Mouse (Mus musculus): Measurements from ENCODE around the gene Slc35f2. TPM values are rescaled to one million over a fixed set of nuclear protein-coding genes. Genes with fewer than 3 reads are reported as not detected.

Gene Slc35f2
- total RNA-seq, 2 experiments from 2014 or later, result not detected

GRCm38 (mm10) chr9:53794490-53794889 is 23.2 kb downstream of the Slc35f2 start:
- Histone ChIP-seq H3K4me3 (no peak overlapping the region), H3K27ac (no peak overlapping the region)
- TF ChIP-seq CTCF (IDR thresholded peaks at IDR 0.05), result no peak
- no peak for DNase-seq
- intact Hi-C loops (cut with DNase I), result no loop called here

DNA sequence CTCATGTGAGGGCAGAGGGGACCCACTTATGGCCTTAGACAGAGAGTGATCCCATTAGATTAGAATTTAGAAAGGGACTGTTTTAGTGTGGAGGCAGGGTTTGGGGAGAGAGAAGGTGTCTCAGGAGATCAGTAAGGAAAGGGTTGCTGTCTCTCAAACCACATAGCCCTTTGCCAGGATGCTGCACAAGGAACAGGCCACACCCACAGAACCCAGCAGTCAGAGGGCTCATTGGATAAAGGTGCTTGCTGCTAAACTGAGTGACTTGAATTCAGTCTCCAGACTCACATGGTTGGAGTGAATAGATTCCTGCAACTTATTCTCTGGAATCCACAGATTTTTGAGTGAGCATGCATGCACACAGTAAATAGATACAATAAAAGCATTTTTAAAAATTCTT is 24.0 kb downstream of the Slc35f2 start:
- Histone ChIP-seq H3K4me3 (no peak overlapping the region), H3K27ac (no peak overlapping the region)
- TF ChIP-seq CTCF (IDR thresholded peaks at IDR 0.05), result no peak
- intact Hi-C loops (cut with DNase I), result no loop called here
- no peak for DNase-seq

- intact Hi-C loops (cut with DNase I), result no loop called here
- H3K27ac ChIP-seq, result no peak overlapping the region
- no peak for TF ChIP-seq CTCF (IDR thresholded peaks at IDR 0.05)
- DNase-seq, result no peak
- H3K4me3 ChIP-seq, result no peak overlapping the region
Measured at GRCm38 (mm10) chr9:53796386-53796785, 25.0 kb downstream of the Slc35f2 start.

- TF ChIP-seq CTCF (IDR thresholded peaks at IDR 0.05), result no peak
- intact Hi-C loops (cut with DNase I), result no loop called here
- DNase-seq, result no peak
- Histone ChIP-seq H3K27ac (no peak overlapping the region), H3K4me3 (no peak overlapping the region)
Measured at GRCm38 (mm10) chr9:53797141-53797540, 25.8 kb downstream of the Slc35f2 start.

DNA sequence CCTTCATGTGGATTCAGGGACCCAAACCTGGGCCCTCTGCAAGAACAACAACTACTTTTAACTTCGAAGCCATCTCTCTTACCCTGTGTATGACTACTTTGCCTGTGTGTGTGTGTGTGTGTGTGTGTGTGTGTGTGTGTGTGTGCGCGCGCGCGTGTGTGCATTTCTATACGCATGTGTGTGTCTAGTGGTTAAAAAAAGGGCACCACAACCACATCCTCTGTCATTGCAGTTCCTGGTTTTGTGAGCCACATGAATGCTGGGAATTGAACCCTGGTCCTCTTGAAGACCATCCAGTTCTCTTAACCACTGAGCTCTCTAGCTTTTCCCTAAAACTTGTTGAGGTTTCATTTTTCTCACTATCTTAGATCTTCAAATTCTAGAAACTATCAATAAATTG is 31.6 kb downstream of the Slc35f2 start:
- no peak for DNase-seq
- TF ChIP-seq CTCF (IDR thresholded peaks at IDR 0.05), result no peak
- Histone ChIP-seq H3K4me3 (no peak overlapping the region), H3K27ac (no peak overlapping the region)
- intact Hi-C loops (cut with DNase I), result no loop called here

- intact Hi-C loops (cut with DNase I), result no loop called here
- no peak overlapping the region for H3K27ac ChIP-seq
- no peak for DNase-seq
- TF ChIP-seq CTCF (IDR thresholded peaks at IDR 0.05), result no peak
- no peak overlapping the region for H3K4me3 ChIP-seq
Measured at GRCm38 (mm10) chr9:53806496-53807086, 35.3 kb downstream of the Slc35f2 start.

- no peak overlapping the region for H3K27ac ChIP-seq
- DNase-seq, result no peak
- no peak overlapping the region for H3K4me3 ChIP-seq
- no peak for TF ChIP-seq CTCF (IDR thresholded peaks at IDR 0.05)
- intact Hi-C loops (cut with DNase I), result no loop called here
Measured at GRCm38 (mm10) chr9:53813418-53813817, 42.1 kb downstream of the Slc35f2 start.

DNA sequence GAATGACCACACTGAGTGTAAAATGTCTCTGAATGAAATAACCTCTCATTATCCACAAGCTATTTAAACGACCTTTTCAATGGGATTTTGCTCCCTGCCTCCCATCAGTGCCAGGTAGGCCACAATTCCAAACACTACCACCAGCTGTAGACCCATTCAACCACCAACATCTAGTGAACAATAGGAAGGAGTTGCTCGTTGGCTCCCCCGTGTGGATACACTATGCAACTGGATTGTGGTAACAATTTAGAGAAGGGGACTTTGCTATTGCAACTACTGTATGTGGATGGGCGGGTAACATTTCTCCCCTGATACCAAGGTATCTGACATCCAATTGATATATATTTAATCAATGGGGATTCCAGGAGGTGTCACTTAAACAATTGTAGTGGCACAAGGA is 47.4 kb downstream of the Slc35f2 start:
- peak; percentile 36 for DNase-seq
- TF ChIP-seq CTCF (IDR thresholded peaks at IDR 0.05), result peak; percentile 72
- intact Hi-C loops (cut with DNase I), result no loop called here
- Histone ChIP-seq H3K27ac (no peak overlapping the region), H3K4me3 (no peak overlapping the region)

DNA sequence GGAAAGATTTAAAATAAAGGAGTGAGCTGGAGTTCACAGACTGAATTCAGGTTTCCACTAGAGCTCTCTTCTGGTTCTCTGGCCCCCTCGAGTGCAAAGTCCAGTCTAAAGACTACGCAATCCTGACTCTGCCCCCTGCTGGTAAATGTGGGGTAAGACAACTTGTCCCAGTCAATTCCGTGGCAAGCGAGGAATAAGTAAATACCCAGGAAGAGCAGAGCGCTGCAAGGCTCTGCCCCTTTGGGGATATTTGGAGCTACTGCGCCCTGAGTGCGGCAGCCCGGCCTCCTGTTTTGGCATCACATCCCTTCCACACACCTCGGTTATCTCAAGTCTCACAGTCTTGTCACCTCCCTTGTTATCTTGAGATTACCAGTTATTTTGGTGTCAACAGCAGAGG is 54.0 kb downstream of the Slc35f2 start:
- peak; percentile 66 for TF ChIP-seq CTCF (IDR thresholded peaks at IDR 0.05)
- no peak overlapping the region for H3K27ac ChIP-seq
- intact Hi-C loops (cut with DNase I), result no loop called here
- DNase-seq, result no peak
- no peak overlapping the region for H3K4me3 ChIP-seq

GRCm38 (mm10) chr9:53829081-53829865 is 57.9 kb downstream of the Slc35f2 start:
- peak; percentile 58 for TF ChIP-seq CTCF (IDR thresholded peaks at IDR 0.05)
- no peak for DNase-seq
- Histone ChIP-seq H3K4me3 (peak overlapping the region; percentile 72), H3K27ac (peak overlapping the region; percentile 31; the same call in 1 of the 2 replicates)
- intact Hi-C loops (cut with DNase I), result loop anchor here (1.0 kb wide), 1 partner anchor 158 kb away; no protein-coding TSS in a partner anchor

- intact Hi-C loops (cut with DNase I), result loop anchor here (1.0 kb wide), 1 partner anchor 157 kb away; no protein-coding TSS in a partner anchor
- H3K4me3 ChIP-seq, result peak overlapping the region; percentile 72
- no peak for TF ChIP-seq CTCF (IDR thresholded peaks at IDR 0.05)
- no peak for DNase-seq
- H3K27ac ChIP-seq, result peak overlapping the region; percentile 31; the same call in 1 of the 2 replicates
Measured at GRCm38 (mm10) chr9:53829866-53830209, 58.5 kb downstream of the Slc35f2 start.

DNA sequence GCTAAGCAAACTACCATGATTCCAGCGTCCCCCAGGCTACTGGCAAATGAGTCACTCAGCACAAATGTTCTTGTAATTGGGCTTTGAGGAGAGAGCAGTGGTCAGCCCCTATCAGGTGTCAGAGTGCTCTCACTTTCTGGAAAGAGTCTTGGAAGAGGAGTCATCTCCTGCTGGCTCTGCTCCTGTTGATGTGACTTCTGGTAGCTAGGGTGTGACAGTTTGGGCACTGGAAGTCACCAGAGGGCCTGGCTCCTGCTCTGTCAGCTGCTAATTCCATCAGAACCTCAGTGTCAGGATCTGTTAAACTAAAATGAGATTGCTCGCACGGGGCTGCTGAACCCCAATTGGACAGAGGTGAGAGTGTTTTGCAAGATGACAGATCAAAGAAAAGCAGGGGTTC is 63.7 kb downstream of the Slc35f2 start:
- TF ChIP-seq CTCF (IDR thresholded peaks at IDR 0.05), result no peak
- H3K4me3 ChIP-seq, result no peak overlapping the region
- peak; percentile 59 for DNase-seq
- intact Hi-C loops (cut with DNase I), result no loop called here
- no peak overlapping the region for H3K27ac ChIP-seq

DNA sequence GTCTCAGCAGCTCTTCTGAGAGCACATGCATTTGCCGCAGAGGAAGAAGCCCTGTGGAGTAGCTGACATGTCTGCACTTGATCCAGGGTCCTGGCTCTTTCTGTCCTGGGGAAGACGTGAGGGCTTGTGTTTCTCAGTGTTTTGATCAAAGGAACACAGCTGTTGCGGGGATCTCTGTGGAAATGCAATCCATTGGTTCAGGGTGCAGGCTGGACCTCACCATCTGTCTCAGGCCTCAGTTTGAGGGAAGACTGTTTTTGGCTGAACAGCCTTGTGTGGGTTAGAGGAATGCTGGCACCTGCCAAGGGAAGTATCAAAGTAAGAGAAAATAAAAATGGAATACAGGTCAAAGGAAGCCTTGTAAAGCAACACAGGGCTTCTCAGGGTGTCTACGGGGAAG is 64.6 kb downstream of the Slc35f2 start:
- TF ChIP-seq CTCF (IDR thresholded peaks at IDR 0.05), result no peak
- no peak for DNase-seq
- Histone ChIP-seq H3K4me3 (no peak overlapping the region), H3K27ac (no peak overlapping the region)
- intact Hi-C loops (cut with DNase I), result no loop called here

DNA sequence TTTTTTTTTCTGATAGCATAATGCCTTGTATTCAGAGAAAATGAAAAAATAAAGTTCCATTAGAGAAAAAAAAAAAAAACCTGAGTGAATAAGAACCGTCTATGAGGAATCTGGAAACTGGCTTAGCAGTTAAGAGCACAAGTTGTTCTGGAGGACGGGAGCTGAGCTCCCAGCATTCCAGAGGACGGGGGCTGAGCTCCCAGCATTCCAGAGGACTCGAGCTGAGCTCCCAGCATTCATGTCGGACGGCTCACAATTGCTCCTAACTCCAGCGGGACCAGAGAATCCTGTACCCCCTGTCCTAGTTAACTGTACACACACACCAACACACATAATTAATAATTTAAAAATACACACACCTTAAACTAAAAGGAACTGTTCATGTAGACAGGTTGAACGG is 67.5 kb downstream of the Slc35f2 start:
- no peak for DNase-seq
- TF ChIP-seq CTCF (IDR thresholded peaks at IDR 0.05), result no peak
- Histone ChIP-seq H3K27ac (no peak overlapping the region), H3K4me3 (no peak overlapping the region)
- intact Hi-C loops (cut with DNase I), result no loop called here
